Mouse (Mus musculus): ENCODE data around the gene Cdc14a.

DNA sequence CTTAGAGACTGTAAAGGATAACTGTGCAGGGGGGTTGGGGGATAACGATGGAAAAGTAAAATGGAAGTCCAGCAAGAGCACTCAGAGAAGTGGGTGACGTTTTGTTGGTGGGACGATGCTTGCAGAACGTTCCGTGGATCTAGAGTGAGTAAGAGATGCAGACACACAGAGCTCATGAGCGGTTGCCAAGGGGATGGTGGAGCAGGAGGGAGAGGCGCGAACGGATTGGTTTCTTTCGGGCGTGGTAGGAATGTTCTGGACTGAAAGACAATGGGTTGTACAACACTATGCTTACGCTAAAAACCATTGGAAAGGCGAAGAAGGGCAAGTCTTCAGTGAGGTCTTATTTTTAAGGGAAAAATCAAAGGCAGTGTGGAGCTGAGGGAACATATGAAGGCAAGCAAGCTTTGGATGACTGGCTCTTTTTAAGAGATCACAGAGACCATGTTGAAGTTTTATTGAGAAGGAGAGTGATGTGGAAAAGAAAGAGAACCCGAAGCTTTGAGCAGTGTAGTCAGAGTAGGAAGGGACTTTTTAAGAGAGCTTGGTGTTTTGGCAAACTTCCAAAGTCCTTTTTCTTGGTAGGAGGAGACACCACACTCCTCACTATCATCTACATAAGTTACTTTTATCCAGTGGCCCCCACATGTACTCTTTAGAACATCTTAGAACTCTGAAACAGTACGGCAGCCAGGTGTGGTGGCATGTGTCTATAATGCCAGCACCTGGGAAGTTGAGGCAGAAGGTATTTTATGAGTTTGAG, 68.6 kb downstream of the Cdc14a start:
- no peak for TF ChIP-seq CTCF (conservative IDR thresholded peaks at IDR 0.05; ENCODE audit: low read length)
- no peak for TF ChIP-seq NANOG (IDR thresholded peaks at IDR 0.05; ENCODE audit: borderline replicate concordance, low read length)

Data from E14TG2a.4 (cell line).